Mouse (Mus musculus): ENCODE measurements around the gene Car15.

The Car15 gene

DNA sequence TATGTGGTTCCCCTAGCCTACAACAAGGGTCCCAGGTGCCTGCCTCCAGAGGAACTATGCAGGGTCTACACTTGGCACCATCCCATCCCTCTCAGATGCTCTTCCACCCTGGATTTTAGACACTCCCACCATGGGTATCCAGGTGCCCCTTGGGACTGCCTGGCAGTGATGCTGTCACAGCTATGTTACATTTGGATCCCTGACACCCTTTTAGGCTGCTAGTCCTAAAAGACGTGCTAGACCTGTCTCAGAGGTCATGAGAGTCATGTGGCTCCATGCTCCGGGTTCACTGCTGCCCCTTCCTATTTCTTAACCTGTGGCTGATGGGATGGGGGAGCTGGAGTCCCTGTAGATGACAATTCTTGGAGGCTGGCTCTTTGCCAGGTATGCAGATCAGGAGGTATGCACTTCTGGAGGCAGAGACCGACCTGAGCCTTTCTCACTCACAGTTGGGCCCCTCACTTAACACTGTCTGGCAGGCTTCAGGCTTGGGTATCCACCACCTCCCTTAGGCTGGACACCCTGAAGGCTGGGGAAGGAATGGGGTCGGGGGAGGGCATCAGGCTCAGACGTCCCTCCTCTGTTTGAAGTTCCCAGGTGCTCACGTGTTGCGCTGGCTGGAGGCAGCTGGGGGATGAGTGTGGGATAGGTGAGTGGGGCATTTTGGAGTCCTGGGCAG lies 36.2 kb downstream of the Car15 start:
- Histone ChIP-seq H3K36me3 (ENCODE audit: control insufficient read depth, insufficient read depth, low read length, poor library complexity, severe bottlenecking) (no peaks in the 10 kb centered on the region), H3K27me3 (ENCODE audit: control insufficient read depth, insufficient read depth, low read length, poor library complexity, severe bottlenecking) (no peaks in the 10 kb centered on the region; the same call in 1 of the 2 replicates)
- DNase-seq (ENCODE audit: low read depth, low spot score), result no peak

DNA sequence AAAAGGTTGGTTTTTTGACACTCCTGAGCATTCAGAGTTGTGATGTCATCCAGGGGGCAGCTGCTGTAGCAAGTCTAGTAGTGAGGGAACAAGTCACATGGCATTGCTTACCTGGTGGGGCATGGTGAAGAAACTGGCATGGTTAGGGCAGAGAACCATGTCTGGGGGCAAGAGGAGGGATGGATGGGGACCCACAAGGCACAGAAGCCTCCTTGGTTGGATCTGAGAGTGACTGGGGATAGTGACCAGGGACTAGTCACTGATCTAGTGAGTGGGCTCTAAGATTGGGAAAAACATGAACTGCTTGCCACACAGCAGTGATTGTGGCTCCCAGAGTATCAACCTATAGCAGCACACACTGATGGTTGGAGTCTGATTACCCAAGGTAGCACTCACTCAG lies 38.6 kb downstream of the Car15 start:
- H3K36me3 ChIP-seq (ENCODE audit: control insufficient read depth, insufficient read depth, low read length, poor library complexity, severe bottlenecking), result no peaks in the 10 kb centered on the region
- DNase-seq (ENCODE audit: low read depth, low spot score), result no peak

DNA sequence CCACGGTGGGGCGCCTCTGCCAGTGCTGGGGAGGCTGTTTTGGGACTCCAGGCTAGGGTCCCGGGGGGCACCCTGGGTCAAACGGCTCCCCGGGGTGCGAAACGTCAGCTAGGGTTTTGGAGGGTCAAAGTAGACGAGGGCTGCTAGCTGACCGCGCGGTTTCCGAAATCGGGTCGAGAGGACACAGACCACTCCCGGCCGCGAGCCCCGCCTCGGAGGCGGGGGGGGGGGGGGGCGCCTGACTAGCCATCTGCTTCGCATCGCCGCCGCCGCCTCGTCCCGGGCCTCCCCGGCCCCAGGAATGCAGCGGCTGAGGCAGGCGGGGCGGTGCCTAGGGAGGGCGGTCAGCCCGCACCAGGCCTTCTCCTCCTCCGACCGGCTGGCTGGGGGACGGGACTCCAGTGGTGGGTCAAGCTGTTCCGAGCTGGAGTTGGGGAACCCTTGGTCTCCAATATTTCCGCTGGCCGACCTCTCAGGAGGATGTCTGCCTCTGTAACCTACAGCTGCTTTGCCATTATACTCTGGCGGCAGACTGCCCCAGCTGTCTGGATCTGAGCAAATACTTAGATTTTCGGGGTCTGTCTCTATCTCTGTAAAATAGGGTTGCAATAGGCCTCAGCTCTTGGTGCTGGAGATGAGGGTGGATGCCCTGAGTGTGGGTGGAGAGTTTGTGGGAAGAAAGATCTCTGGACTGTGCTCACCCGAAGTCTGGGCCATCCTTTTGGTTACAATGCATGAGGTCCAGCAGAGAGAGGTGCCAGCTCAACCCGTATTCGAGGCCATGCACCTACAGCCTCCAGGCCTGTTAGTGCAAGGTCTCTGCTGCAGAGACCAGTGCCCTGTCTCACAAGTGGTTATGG lies 39.6 kb downstream of the Car15 start:
- Histone ChIP-seq H3K36me3 (ENCODE audit: control insufficient read depth, insufficient read depth, low read length, poor library complexity, severe bottlenecking) (no peaks in the 10 kb centered on the region), H3K27me3 (ENCODE audit: control insufficient read depth, insufficient read depth, low read length, poor library complexity, severe bottlenecking) (no peaks in the 10 kb centered on the region; the same call in 1 of the 2 replicates)
- no peak for DNase-seq (ENCODE audit: low read depth, low spot score)

More for the DNA sequence above, 38.6 kb downstream of the Car15 start:
- no peaks in the 10 kb centered on the region; the same call in 1 of the 2 replicates for H3K27me3 ChIP-seq (ENCODE audit: control insufficient read depth, insufficient read depth, low read length, poor library complexity, severe bottlenecking)

DNA sequence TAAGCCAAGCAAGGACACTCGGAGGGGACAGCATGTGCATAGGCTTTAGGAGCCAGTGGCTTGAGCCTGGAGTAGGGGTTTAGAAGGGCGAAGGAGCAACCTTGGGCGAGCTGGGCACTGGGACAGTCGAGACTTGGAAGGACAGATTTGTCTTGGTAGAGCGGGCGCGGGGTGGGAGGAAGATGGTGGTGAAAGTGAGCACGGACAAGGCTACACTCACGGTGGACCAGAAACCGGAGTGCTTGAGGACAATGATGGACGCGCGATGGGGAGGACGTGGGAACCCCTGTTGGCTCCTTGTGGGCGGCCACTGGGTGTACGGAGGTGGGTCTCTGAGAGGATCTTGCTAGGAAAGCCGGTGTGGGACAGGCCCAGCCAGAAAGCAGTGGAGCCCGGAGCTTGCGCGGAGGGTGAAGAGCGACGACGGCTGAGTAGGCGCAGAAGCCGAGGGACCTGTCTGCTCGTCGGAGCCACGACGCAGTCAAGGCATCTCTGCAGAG lies 40.3 kb downstream of the Car15 start:
- Histone ChIP-seq H3K36me3 (ENCODE audit: control insufficient read depth, insufficient read depth, low read length, poor library complexity, severe bottlenecking) (no peaks in the 10 kb centered on the region), H3K27me3 (ENCODE audit: control insufficient read depth, insufficient read depth, low read length, poor library complexity, severe bottlenecking) (no peaks in the 10 kb centered on the region; the same call in 1 of the 2 replicates)
- DNase-seq (ENCODE audit: low read depth, low spot score), result no peak

DNA sequence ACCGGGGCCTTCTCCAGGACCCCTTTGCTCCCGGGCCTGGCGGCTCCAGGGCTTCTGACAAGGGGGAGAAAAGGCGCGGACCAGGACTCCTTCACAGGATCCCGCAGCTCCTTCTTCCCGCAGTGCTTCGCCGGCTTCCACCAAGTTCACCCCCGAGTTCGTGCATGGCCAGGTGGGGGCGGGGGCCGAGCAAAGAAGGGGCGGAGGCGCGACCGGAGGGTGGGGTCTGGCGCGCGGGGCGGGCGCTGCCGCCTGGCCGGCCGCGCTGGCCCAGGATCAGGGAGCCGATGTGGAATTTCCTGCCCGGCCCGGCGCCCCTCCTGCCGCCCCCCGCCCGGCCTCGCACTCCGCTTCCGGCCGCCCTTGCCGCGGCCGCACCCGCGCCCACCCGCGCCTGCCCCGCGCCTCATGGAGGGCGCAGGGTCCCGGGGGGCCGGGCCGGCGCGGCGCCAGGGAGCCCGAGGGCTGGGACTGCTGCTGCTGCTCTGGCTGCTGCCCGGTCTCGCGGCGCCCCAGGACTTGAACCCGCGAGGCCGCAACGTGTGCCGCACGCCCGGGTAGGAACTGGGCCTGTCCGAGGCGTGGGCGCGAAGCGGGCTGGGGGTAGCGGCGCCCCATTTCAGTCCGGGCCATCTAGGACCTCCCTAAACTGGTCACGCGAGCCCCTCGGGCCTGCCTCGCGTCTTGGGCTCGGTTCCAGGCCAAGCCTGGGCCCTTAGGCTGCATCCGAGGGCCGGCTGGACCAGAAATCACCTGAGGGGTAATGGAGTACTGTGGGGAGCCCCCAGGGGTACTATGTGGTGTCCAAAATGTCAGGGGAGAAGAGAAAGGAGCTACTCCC lies 41.0 kb downstream of the Car15 start, which contains the start of gene Scarf2:
Scarf2 (plus strand) TSS at position 312 of the 841 bp plus-strand sequence.
- DNase-seq (ENCODE audit: low read depth, low spot score), result no peak
- Histone ChIP-seq H3K27me3 (ENCODE audit: control insufficient read depth, insufficient read depth, low read length, poor library complexity, severe bottlenecking) (no peaks in the 10 kb centered on the region; the same call in 1 of the 2 replicates), H3K36me3 (ENCODE audit: control insufficient read depth, insufficient read depth, low read length, poor library complexity, severe bottlenecking) (no peaks in the 10 kb centered on the region)

DNA sequence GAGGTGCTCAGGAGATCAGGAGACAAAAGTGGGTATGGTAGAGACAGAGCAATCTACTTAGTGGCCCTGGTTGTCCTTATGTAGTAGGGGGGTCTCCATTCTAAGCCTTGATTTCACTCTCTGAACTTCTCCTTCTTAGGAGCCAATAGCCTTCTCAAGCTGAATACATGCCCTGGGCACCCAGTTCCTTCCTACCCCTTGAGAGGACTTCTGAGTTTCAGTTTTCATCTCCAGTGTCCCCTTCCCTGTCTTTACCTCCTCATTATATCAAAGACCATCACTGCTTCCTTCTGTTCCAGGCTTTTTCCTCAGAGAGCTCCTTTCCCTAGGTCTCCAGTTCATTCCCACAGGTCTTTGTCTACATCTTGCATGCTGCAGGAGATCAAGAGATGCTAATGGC lies 41.6 kb downstream of the Car15 start:
- no peaks in the 10 kb centered on the region for H3K36me3 ChIP-seq (ENCODE audit: control insufficient read depth, insufficient read depth, low read length, poor library complexity, severe bottlenecking)
- no peaks in the 10 kb centered on the region; the same call in 1 of the 2 replicates for H3K27me3 ChIP-seq (ENCODE audit: control insufficient read depth, insufficient read depth, low read length, poor library complexity, severe bottlenecking)
- DNase-seq (ENCODE audit: low read depth, low spot score), result no peak

DNA sequence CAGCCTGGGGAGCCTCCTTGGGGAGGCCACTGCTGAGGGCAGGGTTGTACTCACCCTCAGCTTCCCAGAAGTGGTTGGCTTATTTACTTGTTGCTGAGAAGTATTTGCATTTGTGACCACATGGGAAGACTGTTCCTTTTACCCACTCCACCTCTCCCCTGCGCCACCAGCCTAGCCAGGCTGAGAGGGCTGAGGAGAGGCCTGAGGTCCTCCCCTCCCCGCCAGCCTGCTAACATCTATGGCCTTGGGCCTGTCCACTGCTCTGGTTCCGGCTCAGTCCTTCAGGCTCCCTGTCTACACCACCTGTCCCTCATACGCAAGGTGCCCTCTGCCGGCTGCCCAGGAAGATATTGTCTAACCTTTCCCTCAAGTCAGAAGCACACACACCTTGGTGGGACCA lies 42.5 kb downstream of the Car15 start:
- H3K27me3 ChIP-seq (ENCODE audit: control insufficient read depth, insufficient read depth, low read length, poor library complexity, severe bottlenecking), result no peaks in the 10 kb centered on the region; the same call in 1 of the 2 replicates
- no peaks in the 10 kb centered on the region for H3K36me3 ChIP-seq (ENCODE audit: control insufficient read depth, insufficient read depth, low read length, poor library complexity, severe bottlenecking)
- DNase-seq (ENCODE audit: low read depth, low spot score), result no peak

DNA sequence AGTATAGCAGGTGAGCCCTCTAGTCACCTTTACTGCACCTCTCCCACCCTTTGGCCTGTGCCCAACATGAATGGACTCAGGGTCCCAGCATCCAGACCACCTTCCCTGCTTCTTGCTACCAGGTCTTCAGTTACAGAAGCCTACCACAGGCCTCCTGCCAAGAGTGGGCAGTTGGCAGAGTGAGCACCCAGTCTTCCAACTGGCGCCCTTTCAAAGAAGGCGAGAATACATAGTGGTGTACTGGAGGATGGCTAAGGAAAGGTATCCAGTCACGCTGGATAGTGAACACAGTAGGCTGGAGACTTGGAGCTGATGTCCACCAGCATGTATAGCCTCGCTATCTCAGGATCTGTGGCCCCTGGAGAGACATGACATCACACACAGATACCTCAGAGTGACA lies 44.1 kb downstream of the Car15 start:
- Histone ChIP-seq H3K27me3 (ENCODE audit: control insufficient read depth, insufficient read depth, low read length, poor library complexity, severe bottlenecking) (no peaks in the 10 kb centered on the region; the same call in 1 of the 2 replicates), H3K36me3 (ENCODE audit: control insufficient read depth, insufficient read depth, low read length, poor library complexity, severe bottlenecking) (no peaks in the 10 kb centered on the region)
- DNase-seq (ENCODE audit: low read depth, low spot score), result no peak

DNA sequence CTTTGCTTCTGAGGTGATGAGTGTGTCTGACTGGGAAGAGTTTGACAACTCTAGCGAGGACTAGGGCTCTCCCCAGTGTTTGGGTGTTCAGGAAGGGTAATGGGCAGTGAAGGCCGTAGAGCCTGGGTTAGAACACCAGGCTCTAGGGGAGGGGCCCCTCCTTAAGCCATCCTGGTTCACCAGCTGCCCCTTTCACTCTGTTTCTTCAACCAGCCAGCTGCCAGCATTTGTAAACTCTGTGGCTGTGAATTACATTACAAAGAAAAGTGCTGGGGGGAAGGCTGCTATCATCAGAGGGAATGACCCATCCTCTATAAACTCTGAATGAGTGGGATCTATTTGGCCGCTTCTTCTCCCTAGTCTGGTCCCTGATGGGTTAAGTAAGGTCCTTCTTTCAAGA lies 45.4 kb downstream of the Car15 start:
- DNase-seq (ENCODE audit: low read depth, low spot score), result no peak
- H3K36me3 ChIP-seq (ENCODE audit: control insufficient read depth, insufficient read depth, low read length, poor library complexity, severe bottlenecking), result no peaks in the 10 kb centered on the region
- no peaks in the 10 kb centered on the region; the same call in 1 of the 2 replicates for H3K27me3 ChIP-seq (ENCODE audit: control insufficient read depth, insufficient read depth, low read length, poor library complexity, severe bottlenecking)

DNA sequence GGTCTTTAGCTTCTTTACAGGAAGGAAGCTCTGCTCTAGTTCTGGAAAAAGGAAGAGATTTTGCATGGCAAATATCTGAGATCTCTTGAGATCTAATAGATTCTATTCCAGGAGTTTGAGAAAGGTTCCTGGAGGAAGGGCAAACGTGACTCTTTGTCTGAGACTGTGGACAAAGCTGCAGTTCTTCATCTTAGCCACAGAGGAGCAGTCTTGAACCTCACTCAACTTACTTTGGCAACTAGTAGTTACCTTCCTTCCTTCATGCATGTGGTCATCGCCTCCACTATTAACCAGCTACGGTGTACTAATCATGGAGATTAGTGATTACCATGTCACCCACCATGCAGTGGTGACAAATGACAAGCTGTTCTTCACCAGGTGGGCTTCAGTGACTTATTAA lies 52.8 kb downstream of the Car15 start:
- no peak for DNase-seq (ENCODE audit: low read depth, low spot score)
- H3K27me3 ChIP-seq (ENCODE audit: control insufficient read depth, insufficient read depth, low read length, poor library complexity, severe bottlenecking), result no peaks in the 10 kb centered on the region
- no peaks in the 10 kb centered on the region for H3K36me3 ChIP-seq (ENCODE audit: control insufficient read depth, insufficient read depth, low read length, poor library complexity, severe bottlenecking)

All from splenic B cell, adult 2 months (primary cell).